Mouse (Mus musculus) liver, adult 2 months (tissue): ENCODE results near the gene Cst8. TPM values are rescaled to one million over a fixed set of nuclear protein-coding genes. Genes with fewer than 3 reads are reported as not detected.

Experiments used
- DNase-seq: peaks from one replicate; pipeline ENCODE4 v3.0.0-alpha.2; 2011; ENCODE audit warnings: low read depth, low spot score; ENCODE audit errors: extremely low read depth
- H3K27ac ChIP-seq: fragments of 200-500 bp; replicated peaks from 2 replicates; pipeline ENCODE4 v1.5.1; 2012; ENCODE audit warnings: low read depth, mild to moderate bottlenecking, control low read depth, inconsistent platforms, low read length; ENCODE audit not compliant: insufficient read depth
- H3K27me3 ChIP-seq: fragments of 200-500 bp; 2 replicates; pipeline ENCODE4 v1.6.1; 2012; ENCODE audit warnings: mild to moderate bottlenecking, moderate library complexity, low read length, inconsistent platforms; ENCODE audit not compliant: control insufficient read depth, insufficient read depth
- H3K36me3 ChIP-seq: fragments of 200-500 bp; 2 replicates; pipeline ENCODE4 v1.6.1; 2012; ENCODE audit warnings: low read length, inconsistent platforms; ENCODE audit not compliant: control insufficient read depth, insufficient read depth
- H3K4me1 ChIP-seq: fragments of 200-500 bp; 2 replicates; pipeline ENCODE4 v1.6.1; 2011; ENCODE audit warnings: low read length; ENCODE audit not compliant: control insufficient read depth, insufficient read depth
- H3K4me3 ChIP-seq: fragments of 200-500 bp; 2 replicates; pipeline ENCODE4 v1.5.1; 2011; ENCODE audit warnings: low read depth, mild to moderate bottlenecking, control low read depth, low read length, moderate library complexity; ENCODE audit not compliant: insufficient read depth
- H3K79me2 ChIP-seq: fragments of 200-500 bp; 2 replicates; pipeline ENCODE4 v1.6.1; 2012; ENCODE audit warnings: inconsistent platforms, mild to moderate bottlenecking, low read length, moderate library complexity; ENCODE audit not compliant: control insufficient read depth, insufficient read depth
- H3K9ac ChIP-seq: fragments of 200-500 bp; 2 replicates; pipeline ENCODE4 v1.6.1; 2012; ENCODE audit warnings: low read depth, mild to moderate bottlenecking, control low read depth, inconsistent platforms, low read length
- CTCF ChIP-seq: fragments of 200-500 bp; IDR thresholded peaks from 2 replicates; pipeline ENCODE4 v1.5.1; 2011; ENCODE audit warnings: low read depth, low read length, control low read depth
- POLR2A ChIP-seq: fragments of 200-500 bp; IDR thresholded peaks from 2 replicates; pipeline ENCODE4 v1.6.1; 2011; ENCODE audit warnings: low read length, control low read depth; ENCODE audit not compliant: insufficient read depth; ENCODE audit errors: extremely low read depth
- WGBS: fragments of 180-500 bp; shearing (Covaris S2); methylation state at CpG from one replicate; pipeline ENCODE4 v1.1.7; 2018; 5-methylcytosine and 5-hydroxymethylcytosine counted together
- polyA plus RNA-seq: library from polyadenylated mRNA; depleted of rRNA; stranded (reverse); fragments of >200 nt; gene quantifications from 2 replicates; pipeline ENCODE4 v1.2.3, GENCODE M21; 2012
- total RNA-seq: library from RNA; depleted of rRNA; stranded (reverse); fragments of >200 nt; gene quantifications from 2 replicates; pipeline ENCODE4 v1.2.3, GENCODE M21; 2014

Cst8 gene
- total and polyA plus RNA-seq, 2 experiments = not detected

GRCm38 (mm10) chr2:148781709-148782108 is 16.9 kb upstream of the Cst8 start, which contains the start of gene 8030411F24Rik:
TSS of gene 8030411F24Rik (plus strand) at chr2:148782009.
- no peak within 1 kb of the TSS for H3K9ac ChIP-seq
- no peaks in the 10 kb centered on the region for H3K36me3 ChIP-seq
- no peak for DNase-seq
- no peak within 1 kb of the TSS for H3K4me3 ChIP-seq
- no peak within 1 kb of the TSS for H3K27ac ChIP-seq
- TF ChIP-seq POLR2A (no peak), CTCF (no peak)
- H3K4me1 ChIP-seq = no peaks in the 10 kb centered on the region
- WGBS = 7% methylated on average over 1 of the region's 1 CpGs
- no peaks in the 10 kb centered on the region for H3K79me2 ChIP-seq
- no peaks in the 10 kb centered on the region for H3K27me3 ChIP-seq

GRCm38 (mm10) chr2:148789142-148789541 is 9.4 kb upstream of the Cst8 start, which contains the start of gene Cst12:
TSS of gene Cst12 (plus strand) at chr2:148789361.
- no peak within 1 kb of the TSS for H3K9ac ChIP-seq
- no peak within 1 kb of the TSS for H3K4me3 ChIP-seq
- no peaks in the 10 kb centered on the region for H3K27me3 ChIP-seq
- no peak within 1 kb of the TSS for H3K27ac ChIP-seq
- TF ChIP-seq POLR2A (no peak), CTCF (no peak)
- no peaks in the 10 kb centered on the region for H3K36me3 ChIP-seq
- H3K79me2 ChIP-seq = no peaks in the 10 kb centered on the region
- no peaks in the 10 kb centered on the region for H3K4me1 ChIP-seq
- no peak for DNase-seq
- WGBS = 96% methylated on average over 6 of the region's 6 CpGs

- no peak overlapping the region for H3K4me3 ChIP-seq
- no peak for DNase-seq
- 16% methylated on average over 3 of the region's 3 CpGs for WGBS
Measured at GRCm38 (mm10) chr2:148801491-148801921, 2.9 kb downstream of the Cst8 start.

GRCm38 (mm10) chr2:148806696-148807095 is 8.1 kb downstream of the Cst8 start:
- WGBS = 84% methylated on average over 6 of the region's 6 CpGs
- no peak overlapping the region for H3K9ac ChIP-seq
- H3K79me2 ChIP-seq = no peaks in the 10 kb centered on the region
- H3K4me3 ChIP-seq = no peak overlapping the region
- TF ChIP-seq POLR2A (no peak), CTCF (no peak)
- H3K27ac ChIP-seq = no peak overlapping the region
- no peaks in the 10 kb centered on the region for H3K27me3 ChIP-seq
- H3K4me1 ChIP-seq = no peaks in the 10 kb centered on the region
- no peak for DNase-seq
- H3K36me3 ChIP-seq = no peaks in the 10 kb centered on the region

More at GRCm38 (mm10) chr2:148801491-148801921, 2.9 kb downstream of the Cst8 start:
- Histone ChIP-seq H3K27me3 (no peaks in the 10 kb centered on the region), H3K79me2 (no peaks in the 10 kb centered on the region), H3K27ac (no peak overlapping the region), H3K4me1 (no peaks in the 10 kb centered on the region), H3K36me3 (no peaks in the 10 kb centered on the region), H3K9ac (no peak overlapping the region)
- TF ChIP-seq POLR2A (no peak), CTCF (no peak)

- H3K36me3 ChIP-seq = no peaks in the 10 kb centered on the region
- H3K9ac ChIP-seq = no peak within 1 kb of the TSS
- no peak for TF ChIP-seq CTCF
- no peak for TF ChIP-seq POLR2A
- H3K79me2 ChIP-seq = no peaks in the 10 kb centered on the region
- no peaks in the 10 kb centered on the region for H3K27me3 ChIP-seq
- H3K27ac ChIP-seq = no peak within 1 kb of the TSS
- no peaks in the 10 kb centered on the region for H3K4me1 ChIP-seq
- no peak for DNase-seq
- no peak within 1 kb of the TSS for H3K4me3 ChIP-seq
Measured at GRCm38 (mm10) chr2:148819909-148820308, 21.3 kb downstream of the Cst8 start, which contains the start of gene Cst13. TSS of gene Cst13 (plus strand) at chr2:148820081.

- Histone ChIP-seq H3K27me3 (no peaks in the 10 kb centered on the region), H3K9ac (no peak overlapping the region), H3K4me3 (no peak overlapping the region), H3K36me3 (no peaks in the 10 kb centered on the region), H3K4me1 (no peaks in the 10 kb centered on the region), H3K27ac (no peak overlapping the region), H3K79me2 (no peaks in the 10 kb centered on the region)
- TF ChIP-seq CTCF (no peak), POLR2A (no peak)
- 57% methylated on average over 1 of the region's 1 CpGs for WGBS
- no peak for DNase-seq
Measured at GRCm38 (mm10) chr2:148825986-148826385, 27.4 kb downstream of the Cst8 start.
